Mouse (Mus musculus): ENCODE results near the gene Snd1. TPM values are rescaled to one million over a fixed set of nuclear protein-coding genes. Genes with fewer than 3 reads are reported as not detected.

Gene Snd1
- polyA plus RNA-seq, 2 experiments, result 31.5 to 43.2 TPM

GRCm38 (mm10) chr6:28825894-28826293 lies 351.0 kb downstream of the Snd1 start:
- WGBS (ENCODE audit: insufficient replicate concordance), result 64% methylated on average over 3 of the region's 3 CpGs
- no peak overlapping the region for H3K27ac ChIP-seq
- no peak overlapping the region for H3K9ac ChIP-seq (replicated peaks)
- H3K27me3 ChIP-seq (ENCODE audit: control insufficient read depth, insufficient read depth, low read length), result peaks cover 2% of the 10 kb centered on the region
- H3K36me3 ChIP-seq (replicated peaks; ENCODE audit: control insufficient read depth, insufficient read depth, low read depth), result no peaks in the 10 kb centered on the region
- no peak for TF ChIP-seq CTCF (IDR thresholded peaks at IDR 0.05; ENCODE audit: low read depth)
- TF ChIP-seq EP300 (IDR thresholded peaks at IDR 0.05; ENCODE audit: low read depth), result no peak
- DNase-seq (ENCODE audit: low read depth in 3 of 3, low spot score in 3 of 3), result no peak
- H3K4me2 ChIP-seq (ENCODE audit: low read depth), result no peak overlapping the region
- ATAC-seq (ENCODE audit: insufficient read depth), result no peak
- H3K4me3 ChIP-seq (ENCODE audit: insufficient read depth in 1 of 2, low read depth in 2 of 2, low read length in 2 of 2), result no peak overlapping the region
- H3K4me1 ChIP-seq (replicated peaks; ENCODE audit: control insufficient read depth in 2 of 2, insufficient read depth in 2 of 2, low read length in 1 of 2), result no peaks in the 10 kb centered on the region
- no peaks in the 10 kb centered on the region for H3K9me3 ChIP-seq (ENCODE audit: control insufficient read depth, low read length)

- Histone ChIP-seq H3K9me3 (ENCODE audit: control insufficient read depth, low read length) (no peaks in the 10 kb centered on the region), H3K4me1 (replicated peaks; ENCODE audit: control insufficient read depth in 2 of 2, insufficient read depth in 2 of 2, low read length in 1 of 2) (peaks cover 0 to 3% of the 10 kb centered on the region in 2 experiments; a peak in 1 of 4 replicates), H3K27ac (no peak overlapping the region), H3K9ac (replicated peaks) (no peak overlapping the region), H3K4me3 (ENCODE audit: insufficient read depth in 1 of 2, low read depth in 2 of 2, low read length in 2 of 2) (no peak overlapping the region), H3K4me2 (ENCODE audit: low read depth) (no peak overlapping the region), H3K36me3 (replicated peaks; ENCODE audit: control insufficient read depth, insufficient read depth, low read depth) (no peaks in the 10 kb centered on the region), H3K27me3 (ENCODE audit: control insufficient read depth, insufficient read depth, low read length) (peaks cover 12% of the 10 kb centered on the region)
- WGBS (ENCODE audit: insufficient replicate concordance), result 73% methylated on average over 9 of the region's 9 CpGs
- DNase-seq (ENCODE audit: low read depth in 3 of 3, low spot score in 3 of 3) (no peak), ATAC-seq (ENCODE audit: insufficient read depth) (no peak)
- TF ChIP-seq EP300 (IDR thresholded peaks at IDR 0.05; ENCODE audit: low read depth) (no peak), CTCF (IDR thresholded peaks at IDR 0.05; ENCODE audit: low read depth) (no peak)
Observed at GRCm38 (mm10) chr6:28826689-28827389, 351.9 kb downstream of the Snd1 start.

DNA sequence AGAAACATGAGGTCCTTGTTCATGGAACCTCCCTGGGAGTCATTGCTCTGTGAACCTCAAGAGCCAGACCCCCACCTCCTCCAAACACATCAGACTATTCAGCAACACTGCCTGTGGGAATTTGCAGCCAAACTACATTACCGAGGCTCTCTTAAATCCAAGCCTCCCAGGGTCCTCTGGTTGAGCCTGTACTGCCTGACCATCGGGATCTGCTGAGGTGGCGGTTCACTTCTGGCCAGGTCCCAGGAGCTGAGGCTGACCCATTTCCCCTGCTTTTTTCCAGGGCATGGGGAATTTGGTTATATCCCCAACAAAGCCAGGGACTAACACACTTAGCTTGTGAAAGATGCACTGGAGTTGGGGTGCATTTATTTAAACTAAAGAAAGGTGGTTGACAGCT lies 352.6 kb downstream of the Snd1 start:
- TF ChIP-seq CTCF (IDR thresholded peaks at IDR 0.05; ENCODE audit: low read depth) (no peak), EP300 (IDR thresholded peaks at IDR 0.05; ENCODE audit: low read depth) (no peak)
- Histone ChIP-seq H3K4me1 (replicated peaks; ENCODE audit: control insufficient read depth in 2 of 2, insufficient read depth in 2 of 2, low read length in 1 of 2) (peaks cover 0 to 3% of the 10 kb centered on the region in 2 experiments; a peak in 1 of 4 replicates), H3K9ac (replicated peaks) (no peak overlapping the region), H3K4me3 (ENCODE audit: insufficient read depth in 1 of 2, low read depth in 2 of 2, low read length in 2 of 2) (no peak overlapping the region), H3K9me3 (ENCODE audit: control insufficient read depth, low read length) (no peaks in the 10 kb centered on the region), H3K27me3 (ENCODE audit: control insufficient read depth, insufficient read depth, low read length) (peaks cover 19% of the 10 kb centered on the region), H3K36me3 (replicated peaks; ENCODE audit: control insufficient read depth, insufficient read depth, low read depth) (no peaks in the 10 kb centered on the region), H3K27ac (no peak overlapping the region), H3K4me2 (ENCODE audit: low read depth) (no peak overlapping the region)
- no peak for ATAC-seq (ENCODE audit: insufficient read depth)
- DNase-seq (ENCODE audit: low read depth in 3 of 3, low spot score in 3 of 3), result no peak
- WGBS (ENCODE audit: insufficient replicate concordance), result 75% methylated on average over 3 of the region's 3 CpGs

DNA sequence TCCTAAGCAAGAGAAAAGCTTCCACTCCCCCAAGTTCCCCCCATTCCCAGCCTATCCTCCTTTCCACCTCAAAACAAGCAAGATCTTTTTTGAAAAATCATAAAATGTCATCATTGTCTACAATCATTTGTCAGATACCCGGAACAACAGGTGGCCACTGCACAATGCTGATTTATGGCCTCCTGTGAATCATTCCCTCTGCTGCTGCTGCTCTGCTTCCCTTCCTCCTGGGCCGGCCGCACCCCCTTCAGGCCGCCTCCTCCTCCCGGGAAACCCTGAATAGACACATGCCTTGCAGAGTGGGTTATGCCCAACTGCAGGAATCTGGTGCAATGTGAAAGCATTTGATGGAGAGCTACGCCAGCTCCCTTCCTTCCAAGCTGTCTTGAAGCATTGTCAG lies 353.7 kb downstream of the Snd1 start:
- Histone ChIP-seq H3K4me3 (ENCODE audit: insufficient read depth in 1 of 2, low read depth in 2 of 2, low read length in 2 of 2) (no peak overlapping the region), H3K9ac (replicated peaks) (no peak overlapping the region), H3K9me3 (ENCODE audit: control insufficient read depth, low read length) (no peaks in the 10 kb centered on the region), H3K4me1 (replicated peaks; ENCODE audit: control insufficient read depth in 2 of 2, insufficient read depth in 2 of 2, low read length in 1 of 2) (peaks cover 0 to 3% of the 10 kb centered on the region in 2 experiments; a peak in 1 of 4 replicates), H3K36me3 (replicated peaks; ENCODE audit: control insufficient read depth, insufficient read depth, low read depth) (no peaks in the 10 kb centered on the region), H3K4me2 (ENCODE audit: low read depth) (no peak overlapping the region), H3K27me3 (ENCODE audit: control insufficient read depth, insufficient read depth, low read length) (peaks cover 29% of the 10 kb centered on the region), H3K27ac (no peak overlapping the region)
- TF ChIP-seq CTCF (IDR thresholded peaks at IDR 0.05; ENCODE audit: low read depth), result no peak
- TF ChIP-seq EP300 (IDR thresholded peaks at IDR 0.05; ENCODE audit: low read depth), result no peak
- no peak for DNase-seq (ENCODE audit: low read depth in 3 of 3, low spot score in 3 of 3)
- ATAC-seq (ENCODE audit: insufficient read depth), result no peak
- WGBS (ENCODE audit: insufficient replicate concordance), result 64% methylated on average over 6 of the region's 6 CpGs

- no peaks in the 10 kb centered on the region for H3K9me3 ChIP-seq (ENCODE audit: control insufficient read depth, low read length)
- H3K27me3 ChIP-seq (ENCODE audit: control insufficient read depth, insufficient read depth, low read length), result peaks cover 33% of the 10 kb centered on the region
- H3K4me1 ChIP-seq (replicated peaks; ENCODE audit: control insufficient read depth in 2 of 2, insufficient read depth in 2 of 2, low read length in 1 of 2), result peaks cover 0 to 3% of the 10 kb centered on the region in 2 experiments; a peak in 1 of 4 replicates
- H3K36me3 ChIP-seq (replicated peaks; ENCODE audit: control insufficient read depth, insufficient read depth, low read depth), result no peaks in the 10 kb centered on the region
- 80% methylated on average over 12 of the region's 12 CpGs for WGBS (ENCODE audit: insufficient replicate concordance)
- H3K4me3 ChIP-seq (ENCODE audit: insufficient read depth in 1 of 2, low read depth in 2 of 2, low read length in 2 of 2), result no peak overlapping the region
- DNase-seq (ENCODE audit: low read depth in 3 of 3, low spot score in 3 of 3) (no peak), ATAC-seq (ENCODE audit: insufficient read depth) (no peak)
- no peak overlapping the region for H3K9ac ChIP-seq (replicated peaks)
- no peak overlapping the region for H3K4me2 ChIP-seq (ENCODE audit: low read depth)
- TF ChIP-seq EP300 (IDR thresholded peaks at IDR 0.05; ENCODE audit: low read depth) (no peak), CTCF (IDR thresholded peaks at IDR 0.05; ENCODE audit: low read depth) (no peak)
- no peak overlapping the region for H3K27ac ChIP-seq
Observed at GRCm38 (mm10) chr6:28830306-28830705, 355.4 kb downstream of the Snd1 start.

Measured in liver, embryonic 14.5 days (tissue).